Mouse (Mus musculus) cerebellum, adult 18-20 months (tissue): ENCODE measurements around the gene Hspb7.

ENCODE experiments used
- DNase-seq, 2 experiments: peaks; one replicate each; pipeline ENCODE4 v3.0.0; 2021

The Hspb7 gene

DNA sequence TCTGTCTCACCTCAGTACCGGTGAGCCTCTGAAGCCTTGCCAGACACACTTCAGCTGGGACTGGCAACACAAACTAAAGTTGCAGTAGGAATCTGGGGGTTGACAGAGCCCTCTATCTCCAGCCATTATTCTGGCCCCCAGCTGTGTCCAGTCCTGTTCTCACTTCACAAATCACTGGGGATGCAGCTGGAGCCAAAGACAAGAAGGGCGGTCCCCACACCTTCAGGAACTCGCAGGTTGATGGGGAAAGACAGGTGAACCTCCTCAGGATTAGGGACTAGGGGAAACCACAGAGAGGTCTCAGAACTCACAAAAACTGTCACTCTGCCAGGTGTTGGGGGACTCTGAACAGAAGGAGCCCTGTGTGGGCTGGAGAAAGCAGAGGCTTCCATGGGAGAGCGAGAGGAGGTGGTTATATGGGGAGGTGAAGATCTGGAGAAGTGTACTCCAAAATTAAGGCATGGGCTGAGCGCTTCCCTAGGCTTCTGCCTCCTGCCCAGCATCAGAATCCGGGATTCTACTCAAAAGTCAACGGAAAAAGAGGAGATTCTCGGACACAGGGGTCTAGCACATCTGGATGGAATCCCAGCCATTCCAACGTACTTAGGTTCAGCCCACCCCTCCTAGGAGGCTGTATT lies at the start of gene Hspb7:
TSS of gene Hspb7 (plus strand) at position 588 of the 638 bp plus-strand sequence.
- DNase-seq = no peak

GRCm38 (mm10) chr4:141372426-141372825 lies 48.2 kb upstream of the Hspb7 start:
- no peak for DNase-seq

DNA sequence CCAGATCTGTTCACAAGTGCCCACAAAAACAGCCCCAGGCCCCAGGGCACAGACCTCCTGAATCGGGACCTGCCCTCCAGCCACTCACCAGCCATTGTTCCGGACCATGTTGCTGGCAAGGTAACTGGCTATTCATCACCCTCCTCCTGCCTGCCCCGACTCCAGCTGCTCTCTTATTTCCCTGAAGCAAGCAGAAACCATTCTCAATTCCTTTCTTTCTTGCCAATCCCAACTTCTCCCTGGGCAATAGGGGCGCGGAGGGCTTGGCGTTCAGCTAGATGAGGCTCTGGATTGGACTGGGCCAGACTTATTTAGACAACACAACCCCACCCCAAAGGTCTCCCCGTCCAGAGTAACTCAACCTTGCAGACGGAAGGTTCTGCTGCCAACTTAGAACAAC lies 40.9 kb upstream of the Hspb7 start:
- no peak for DNase-seq

DNA sequence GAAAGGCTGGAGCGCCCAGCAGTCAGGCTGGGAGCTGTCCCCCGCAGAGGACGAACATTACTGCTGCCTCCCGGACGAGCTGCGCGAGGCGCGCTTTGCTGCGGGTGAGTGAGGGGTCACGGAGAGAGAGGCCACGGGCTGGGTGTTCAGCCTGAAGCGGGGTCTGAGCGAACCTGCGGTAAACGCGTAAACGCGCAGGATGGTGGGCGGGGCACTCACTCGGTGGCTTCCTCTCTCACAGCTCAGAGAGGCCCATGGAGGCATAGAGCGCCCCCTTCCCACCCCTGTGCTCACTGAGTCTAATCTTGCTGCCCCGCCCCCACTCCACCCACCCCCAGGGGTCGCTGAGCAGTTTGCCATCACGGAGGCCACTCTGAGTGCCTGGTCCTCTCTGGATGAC lies 38.2 kb upstream of the Hspb7 start:
- no peak for DNase-seq

GRCm38 (mm10) chr4:141385275-141385674 lies 35.3 kb upstream of the Hspb7 start:
- peak; percentile 54 to 57 for DNase-seq

DNA sequence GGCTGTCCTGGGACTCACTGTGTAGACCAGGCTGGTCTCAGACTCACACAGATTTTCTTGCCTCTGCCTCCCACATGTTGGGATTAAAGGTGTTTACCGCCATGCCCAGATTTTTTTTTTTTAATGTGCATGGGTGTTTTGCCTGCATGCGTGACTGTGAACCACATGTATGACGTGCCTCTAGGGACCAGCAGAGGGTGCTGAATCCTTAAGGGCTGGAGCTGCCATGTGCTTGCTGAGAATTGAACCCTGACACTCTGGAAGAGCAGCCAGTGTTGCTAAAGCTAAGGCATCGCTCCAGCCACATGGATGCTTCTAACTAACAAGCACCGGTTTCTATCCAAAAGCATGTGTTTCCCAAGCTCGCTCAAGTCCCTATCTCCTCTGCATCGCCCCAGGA lies 34.4 kb upstream of the Hspb7 start:
- no peak for DNase-seq

DNA sequence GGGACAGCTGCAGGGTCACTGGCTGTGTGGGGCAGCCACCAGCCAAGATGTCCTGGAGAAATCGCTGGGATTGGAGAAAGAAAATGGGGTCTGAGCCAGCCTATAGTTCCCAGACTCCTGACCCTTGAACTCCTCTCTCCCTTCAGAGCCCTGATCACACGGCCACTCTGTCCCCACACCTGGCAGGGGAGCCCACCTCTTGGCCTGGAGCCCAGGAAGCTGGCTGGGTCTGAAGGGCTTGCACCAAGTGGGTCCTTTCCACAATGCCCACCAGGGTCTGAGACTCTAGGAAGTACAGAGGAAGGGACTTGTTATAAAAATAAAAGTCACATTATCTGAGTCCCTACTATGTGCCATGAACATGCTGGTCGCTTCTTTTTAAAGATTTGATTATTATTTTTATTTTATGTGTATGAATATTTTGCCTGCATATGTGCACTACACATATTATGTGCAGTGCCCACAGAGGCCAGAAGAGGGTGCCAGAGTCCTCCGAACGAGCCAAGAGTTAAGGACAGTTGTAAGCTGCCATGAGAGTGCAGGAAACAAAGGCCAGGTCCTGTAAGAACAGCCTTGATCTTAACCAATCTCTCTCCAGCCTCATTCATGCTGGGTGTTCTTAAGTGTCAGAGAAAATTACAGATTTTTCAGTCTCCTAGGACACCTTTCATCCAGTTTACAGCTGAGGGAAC lies 33.3 kb upstream of the Hspb7 start:
- peak; percentile 61 to 65 for DNase-seq

DNA sequence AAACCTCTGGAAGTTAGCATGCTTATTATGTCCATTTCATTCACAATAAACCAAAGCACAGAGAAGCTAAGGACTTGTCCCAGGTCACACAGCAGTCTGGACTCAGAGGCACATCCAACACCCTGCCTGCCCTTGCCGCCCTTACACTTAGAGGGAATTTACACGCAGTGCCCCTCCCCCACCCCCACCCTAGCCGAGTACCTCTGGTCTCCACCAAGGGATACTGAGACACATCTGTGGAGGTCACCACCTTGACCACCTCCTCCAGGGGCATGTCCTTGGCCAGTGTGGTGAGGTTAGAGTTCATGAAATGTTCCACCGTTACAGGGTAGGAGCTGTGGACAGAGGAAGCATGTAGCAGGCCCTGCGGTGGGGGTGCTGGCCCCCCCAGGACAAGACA lies 32.6 kb upstream of the Hspb7 start:
- no peak for DNase-seq

DNA sequence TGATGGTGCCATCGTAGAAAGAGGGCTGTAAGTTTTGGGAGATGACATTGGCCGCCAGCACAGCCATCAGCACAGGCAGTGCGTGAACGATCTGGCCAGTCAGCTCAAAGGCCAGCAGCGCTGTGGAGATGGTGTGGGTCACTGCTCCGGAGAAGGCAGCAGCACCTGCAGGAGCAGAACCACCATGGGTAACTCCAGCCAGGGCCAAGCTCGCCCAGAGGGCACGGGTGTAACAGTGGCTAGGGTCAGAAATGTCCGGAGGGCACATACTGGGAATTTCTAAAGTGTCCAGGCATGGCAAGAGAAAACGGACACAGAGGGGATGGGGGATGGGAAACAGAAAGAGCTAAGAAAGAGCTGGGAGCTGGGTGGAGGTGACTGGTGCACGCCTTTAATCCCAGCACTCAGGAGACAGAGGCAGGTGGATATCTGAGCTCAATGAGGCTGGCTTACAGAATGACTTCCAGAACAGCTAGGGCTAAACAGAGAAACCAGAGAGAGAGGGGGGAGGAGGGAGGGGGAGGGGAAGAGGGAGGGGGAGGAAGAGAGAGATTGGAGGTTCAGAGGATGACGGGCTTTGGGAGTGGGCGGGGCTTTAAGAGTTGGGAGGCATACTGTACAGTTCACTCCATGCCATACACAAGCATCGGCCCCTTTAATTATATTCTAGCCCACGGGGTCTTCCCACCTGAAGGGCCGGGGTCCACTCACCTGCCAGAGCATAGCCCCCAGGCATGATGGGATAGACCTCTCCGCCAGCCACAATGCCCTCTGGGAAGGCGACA lies 31.0 kb upstream of the Hspb7 start:
- DNase-seq = no peak

- no peak for DNase-seq
Observed at GRCm38 (mm10) chr4:141391293-141391692, 29.3 kb upstream of the Hspb7 start.

GRCm38 (mm10) chr4:141394751-141395150 lies 25.8 kb upstream of the Hspb7 start:
- no peak for DNase-seq

DNA sequence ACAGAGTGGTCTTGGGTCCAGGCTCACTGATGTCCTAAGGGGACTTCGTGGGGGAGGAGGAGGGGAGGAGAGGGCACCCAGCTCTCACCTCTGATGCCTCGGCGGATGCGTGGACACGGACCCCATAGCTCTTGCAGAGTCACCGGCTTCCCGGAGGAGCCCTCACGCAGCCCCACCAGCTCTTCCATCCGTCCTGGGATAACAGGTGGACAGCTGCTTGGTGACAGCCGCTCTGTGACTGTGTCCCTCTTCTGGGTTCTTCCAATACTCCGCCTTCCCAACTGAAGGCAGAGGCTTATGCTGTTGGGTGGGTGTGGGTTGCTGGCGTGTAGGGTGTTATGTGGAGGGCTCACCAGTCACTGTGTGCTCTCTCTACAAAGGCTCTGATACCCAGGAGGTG lies 22.7 kb upstream of the Hspb7 start:
- no peak for DNase-seq

- no peak for DNase-seq
Observed at GRCm38 (mm10) chr4:141398545-141398944, 22.0 kb upstream of the Hspb7 start, which contains the start of gene Clcnka. Gene Clcnka (minus strand): TSS chr4:141398724.

DNA sequence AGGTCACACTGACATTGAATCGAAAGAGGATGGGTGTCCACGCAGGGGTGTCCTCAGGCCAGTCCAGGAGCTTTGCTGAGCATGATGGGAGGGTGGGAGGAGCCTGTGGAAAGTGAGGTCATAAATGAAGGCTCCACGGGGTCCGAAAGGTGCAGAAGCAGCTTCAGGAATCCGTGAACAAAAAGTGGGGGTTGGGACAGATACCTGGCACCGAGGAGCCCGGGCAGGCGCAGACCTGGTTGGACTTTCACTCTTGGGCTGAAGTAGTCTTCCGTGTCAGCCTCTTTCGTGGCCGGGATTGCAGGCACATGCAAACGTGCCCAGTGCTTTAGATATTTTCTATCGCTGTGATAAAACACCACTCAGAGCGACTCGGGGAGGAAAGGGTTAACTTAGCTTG lies 20.4 kb upstream of the Hspb7 start:
- DNase-seq = no peak

DNA sequence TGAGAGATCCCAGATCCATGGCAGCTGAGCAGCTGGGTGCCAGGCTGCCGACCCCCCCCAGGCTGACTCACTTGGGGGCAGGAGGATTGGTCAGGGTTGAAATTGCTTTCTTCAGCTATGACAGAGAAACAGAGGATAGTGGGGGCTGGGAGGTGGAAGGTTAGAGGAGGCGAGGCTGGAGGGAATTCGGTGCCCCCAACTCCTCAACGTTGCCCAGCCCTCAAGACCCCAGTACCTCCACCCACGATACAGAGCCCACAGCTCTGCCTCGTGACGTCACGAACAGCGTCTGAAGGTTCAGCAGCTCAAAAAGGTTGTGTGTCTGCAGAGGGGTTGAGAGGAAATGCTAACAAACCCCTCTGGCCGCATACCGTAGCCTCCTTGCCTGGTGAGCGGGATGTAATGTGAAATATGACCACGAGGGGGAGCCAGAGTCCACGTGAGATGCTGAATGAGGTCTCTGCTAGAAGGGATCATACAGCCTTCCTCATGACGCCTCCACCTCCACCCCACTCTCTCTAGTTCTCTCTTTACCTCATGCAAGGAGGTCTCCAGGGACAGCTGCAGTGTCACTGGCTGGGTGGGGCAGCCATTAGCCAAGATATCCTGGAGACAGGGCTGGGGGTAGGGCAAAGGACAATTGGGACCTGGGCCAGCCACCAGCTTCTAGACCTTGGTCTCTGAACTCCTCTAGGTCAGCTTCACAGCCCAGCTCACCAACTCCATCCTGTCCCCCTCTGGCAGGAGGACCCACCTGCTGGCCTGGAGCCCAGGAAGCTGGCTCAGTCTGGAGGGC lies 15.9 kb upstream of the Hspb7 start:
- DNase-seq = peak; percentile 80 to 89

- DNase-seq = no peak
Observed at GRCm38 (mm10) chr4:141405314-141405622, 15.3 kb upstream of the Hspb7 start.

DNA sequence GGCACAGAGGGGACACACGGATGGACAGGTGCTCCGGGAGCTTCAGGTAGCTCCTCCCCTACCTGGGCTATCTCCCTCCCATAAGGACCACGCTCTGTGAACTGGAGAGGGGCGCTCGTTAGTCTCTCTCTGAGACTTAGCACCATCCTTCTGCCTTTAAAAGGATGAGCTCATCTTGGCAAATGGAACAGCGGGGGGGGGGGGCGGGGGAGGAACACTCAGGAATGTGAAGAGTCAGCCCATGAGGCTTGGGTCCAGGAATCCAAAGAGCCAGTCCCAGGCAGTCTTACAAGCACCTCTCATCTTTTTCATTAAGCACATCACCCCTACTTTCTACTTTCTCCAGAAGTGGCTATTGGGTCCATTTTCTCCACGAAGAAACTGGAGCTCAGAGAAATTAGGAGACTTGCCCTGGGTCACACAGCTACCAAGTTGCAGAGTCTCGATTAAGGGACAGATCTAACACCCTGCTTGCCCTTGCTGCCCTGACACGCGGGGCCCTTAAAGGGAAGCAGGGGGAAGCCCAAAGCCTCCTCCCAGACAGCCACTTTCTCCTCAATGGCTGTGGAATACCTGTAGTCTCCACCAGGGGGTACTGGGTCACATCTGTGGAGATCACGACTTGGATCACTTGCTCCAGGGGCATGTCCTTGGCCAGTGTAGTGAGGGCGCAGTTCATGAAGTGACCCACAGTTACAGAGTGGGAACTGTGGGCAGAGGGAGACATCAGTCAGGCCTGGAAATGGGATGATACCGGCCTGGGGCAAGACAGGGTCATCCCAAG lies 13.9 kb upstream of the Hspb7 start:
- no peak for DNase-seq

DNA sequence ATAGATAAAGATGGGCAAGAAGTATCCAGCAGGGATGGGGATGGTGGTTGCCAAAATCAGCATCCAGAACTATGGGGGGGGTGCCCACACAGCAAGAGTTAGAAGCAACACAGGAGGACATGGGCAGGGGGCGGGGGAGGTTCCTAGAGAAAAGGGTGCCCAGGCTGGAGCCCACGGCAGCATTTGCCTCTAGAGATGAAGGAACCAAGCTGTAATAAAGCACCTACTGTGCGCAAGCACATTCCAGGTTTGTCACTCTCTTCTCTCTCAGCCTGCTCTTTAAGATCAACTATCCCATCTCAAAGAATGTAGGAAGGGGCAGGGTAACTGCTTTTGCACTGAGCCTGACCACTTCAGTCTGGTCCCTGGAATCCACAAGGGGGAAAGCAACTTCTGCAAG lies 12.0 kb upstream of the Hspb7 start:
- no peak for DNase-seq

DNA sequence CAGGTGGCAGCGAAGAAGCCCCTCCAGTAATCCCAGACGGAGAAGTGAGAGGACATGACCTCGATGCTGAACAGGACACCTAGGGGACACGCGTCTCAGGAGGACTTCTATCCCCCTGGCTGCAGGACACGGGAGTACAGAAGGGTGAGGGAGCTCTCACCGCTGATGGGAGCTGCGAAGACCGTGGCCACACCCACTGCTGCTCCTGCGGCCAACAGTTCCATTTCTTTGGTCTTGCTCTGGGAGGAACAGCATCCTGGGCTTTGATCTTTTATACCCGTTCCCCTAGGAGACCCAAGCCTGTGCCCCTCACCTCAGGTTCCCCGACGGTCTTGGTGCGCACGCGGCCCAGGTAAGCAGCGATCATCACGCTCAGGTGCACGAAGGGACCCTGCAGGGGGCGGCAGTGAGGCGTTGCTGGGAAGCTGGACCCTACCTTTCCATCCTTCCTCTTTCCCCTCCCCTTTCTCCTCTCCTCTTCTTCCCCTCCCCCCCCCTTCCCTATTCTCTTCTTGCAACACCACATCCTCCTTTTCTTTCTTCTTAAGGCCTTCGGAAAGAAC lies 9.1 kb upstream of the Hspb7 start:
- peak in 1 of 2 experiments; percentile 22 for DNase-seq

DNA sequence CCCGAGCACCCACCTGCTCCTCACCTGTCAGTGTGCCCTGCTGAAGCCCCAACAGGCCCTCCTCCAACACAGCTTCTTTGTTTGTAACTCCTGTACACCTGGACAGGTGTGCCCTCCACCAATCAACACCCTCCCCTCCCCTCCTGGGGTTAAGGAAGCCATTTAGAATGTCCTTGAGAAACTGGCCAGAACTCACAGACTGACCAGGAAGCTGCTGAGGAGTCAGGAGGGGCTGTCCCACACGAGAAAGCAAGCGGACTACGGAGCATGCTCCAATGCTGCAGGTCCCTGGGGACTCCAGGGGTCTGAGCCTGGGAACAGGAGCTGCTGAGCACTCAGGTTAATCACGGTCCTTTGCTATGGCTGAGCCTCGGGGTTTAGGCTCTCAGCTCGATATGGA lies 4.7 kb upstream of the Hspb7 start, which contains the start of gene Clcnkb:
TSS of gene Clcnkb (minus strand) at position 91 of the 400 bp plus-strand sequence.
- DNase-seq = no peak

- DNase-seq = no peak
Observed at GRCm38 (mm10) chr4:141419398-141420191, 984 bp upstream of the Hspb7 start.
